Mouse (Mus musculus) testis, adult 2 months (tissue): ENCODE results near the gene Cand2. TPM values are rescaled to one million over a fixed set of nuclear protein-coding genes. Genes with fewer than 3 reads are reported as not detected.

Source experiments
- H3K27ac ChIP-seq: fragments of 200-500 bp; 2 replicates; pipeline ENCODE4 v1.5.1; 2012; ENCODE audit warnings: low read depth, low read length; ENCODE audit not compliant: control insufficient read depth, insufficient read depth
- H3K27me3 ChIP-seq: fragments of 200-500 bp; 2 replicates; pipeline ENCODE4 v1.6.1; 2012; ENCODE audit warnings: mild to moderate bottlenecking, low read length, moderate library complexity; ENCODE audit not compliant: control insufficient read depth, insufficient read depth
- H3K36me3 ChIP-seq: fragments of 200-500 bp; 2 replicates; pipeline ENCODE4 v1.6.1; 2012; ENCODE audit warnings: mild to moderate bottlenecking, low read length; ENCODE audit not compliant: control insufficient read depth, insufficient read depth
- H3K4me1 ChIP-seq: fragments of 200-500 bp; 2 replicates; pipeline ENCODE4 v1.6.1; 2012; ENCODE audit warnings: low read length; ENCODE audit not compliant: control insufficient read depth, insufficient read depth
- H3K4me3 ChIP-seq: fragments of 200-500 bp; 2 replicates; pipeline ENCODE4 v1.5.1; 2012; ENCODE audit warnings: low read depth, mild to moderate bottlenecking, low read length, moderate library complexity, mixed read lengths; ENCODE audit not compliant: control insufficient read depth
- CTCF ChIP-seq: fragments of 200-500 bp; IDR thresholded peaks from 2 replicates; pipeline ENCODE4 v1.5.1; 2012; ENCODE audit warnings: low read depth, mild to moderate bottlenecking, inconsistent platforms, low read length, moderate library complexity; ENCODE audit not compliant: control insufficient read depth, insufficient read depth, insufficient replicate concordance
- POLR2A ChIP-seq: fragments of 200-500 bp; IDR thresholded peaks from 2 replicates; pipeline ENCODE4 v1.6.1; 2012; ENCODE audit warnings: low read depth, mild to moderate bottlenecking, inconsistent platforms, low read length, moderate library complexity; ENCODE audit not compliant: control insufficient read depth
- polyA plus RNA-seq: library from polyadenylated mRNA; depleted of rRNA; stranded (reverse); fragments of >200 nt; gene quantifications from 2 replicates; pipeline ENCODE4 v1.2.3, GENCODE M21; 2012

The Cand2 gene
- polyA plus RNA-seq, 1 experiment: 7.2 TPM

- TF ChIP-seq POLR2A (no peak), CTCF (no peak)
- Histone ChIP-seq H3K4me1 (no peaks in the 10 kb centered on the region), H3K4me3 (no peak overlapping the region), H3K27ac (no peak overlapping the region), H3K36me3 (no peaks in the 10 kb centered on the region), H3K27me3 (no peaks in the 10 kb centered on the region)
These were observed 28.0 kb upstream of the Cand2 start for GRCm38 (mm10) chr6:115746326-115746725.

GRCm38 (mm10) chr6:115755536-115755935 is 18.8 kb upstream of the Cand2 start:
- no peaks in the 10 kb centered on the region for H3K36me3 ChIP-seq
- H3K4me3 ChIP-seq: no peak overlapping the region
- H3K27me3 ChIP-seq: no peaks in the 10 kb centered on the region
- H3K27ac ChIP-seq: no peak overlapping the region
- no peaks in the 10 kb centered on the region for H3K4me1 ChIP-seq
- TF ChIP-seq CTCF (no peak), POLR2A (no peak)

DNA sequence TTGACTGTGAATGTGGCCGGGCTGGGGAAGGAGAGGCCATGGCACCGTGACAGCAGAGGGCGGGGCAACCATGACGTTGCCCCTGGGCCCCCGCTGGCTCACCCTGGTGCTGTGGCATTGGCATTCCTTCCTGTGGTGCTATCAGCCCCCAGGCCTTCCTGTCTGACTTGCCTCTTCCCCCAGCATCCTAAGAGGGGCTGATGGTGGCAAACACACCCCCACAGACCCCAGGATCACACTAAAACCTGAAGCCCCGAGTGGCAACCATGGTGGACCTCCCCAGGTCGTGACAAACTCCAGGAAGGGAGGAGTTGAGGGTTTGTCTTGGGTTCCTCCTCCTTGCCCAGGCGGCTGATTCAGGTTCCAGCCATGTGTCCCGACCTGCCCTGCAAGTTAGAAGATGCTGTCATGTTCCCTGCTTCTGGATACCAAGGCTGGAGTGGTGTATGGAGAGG is 15.3 kb upstream of the Cand2 start:
- no peaks in the 10 kb centered on the region for H3K36me3 ChIP-seq
- no peak overlapping the region for H3K27ac ChIP-seq
- H3K4me1 ChIP-seq: peaks cover 3% of the 10 kb centered on the region
- H3K27me3 ChIP-seq: no peaks in the 10 kb centered on the region
- H3K4me3 ChIP-seq: no peak overlapping the region
- TF ChIP-seq POLR2A (no peak), CTCF (no peak)

DNA sequence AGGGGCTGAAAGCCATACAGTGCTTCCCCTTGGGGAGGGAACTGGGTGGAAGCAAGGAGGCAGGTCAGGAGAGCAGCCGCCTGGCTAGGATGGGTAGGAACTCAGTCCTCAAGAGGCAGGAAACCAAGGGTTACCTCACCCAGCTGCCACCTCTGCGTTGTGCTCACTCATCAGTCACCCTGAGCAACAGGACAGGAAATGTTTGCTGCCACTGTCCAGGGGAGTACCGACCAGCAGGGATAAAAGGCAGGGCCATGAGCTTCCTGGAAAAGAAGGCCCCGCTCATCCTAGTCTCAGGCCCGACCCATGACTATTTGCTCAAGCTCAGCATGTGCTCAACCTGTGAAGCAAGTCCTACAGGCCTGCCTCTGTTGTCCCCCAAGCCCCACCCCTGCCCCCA is 14.9 kb upstream of the Cand2 start:
- Histone ChIP-seq H3K27me3 (no peaks in the 10 kb centered on the region), H3K27ac (no peak overlapping the region), H3K4me3 (no peak overlapping the region), H3K4me1 (peaks cover 5% of the 10 kb centered on the region), H3K36me3 (no peaks in the 10 kb centered on the region)
- no peak for TF ChIP-seq CTCF
- no peak for TF ChIP-seq POLR2A

DNA sequence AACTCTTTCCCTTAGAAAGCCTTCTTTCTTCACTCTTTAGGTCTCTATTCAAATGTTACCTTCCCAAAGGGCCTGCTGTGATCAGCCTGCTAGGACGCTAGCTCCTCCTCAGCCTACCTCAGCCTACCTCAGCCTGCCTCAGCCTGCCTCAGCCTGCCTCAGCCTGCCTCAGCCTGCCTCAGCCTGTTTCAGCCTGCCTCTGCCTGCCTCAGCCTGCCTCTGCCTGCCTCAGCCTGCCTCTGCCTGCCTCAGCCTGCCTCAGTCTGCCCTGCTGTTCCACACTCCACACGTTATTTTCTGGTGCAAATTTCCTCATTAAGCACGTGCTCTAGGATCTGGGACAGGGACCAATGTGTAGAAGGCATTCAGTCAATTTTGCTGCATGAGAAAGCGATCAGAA is 14.2 kb upstream of the Cand2 start:
- Histone ChIP-seq H3K4me3 (no peak overlapping the region), H3K36me3 (no peaks in the 10 kb centered on the region), H3K27me3 (no peaks in the 10 kb centered on the region), H3K27ac (no peak overlapping the region), H3K4me1 (peaks cover 5% of the 10 kb centered on the region)
- TF ChIP-seq POLR2A: no peak
- no peak for TF ChIP-seq CTCF

DNA sequence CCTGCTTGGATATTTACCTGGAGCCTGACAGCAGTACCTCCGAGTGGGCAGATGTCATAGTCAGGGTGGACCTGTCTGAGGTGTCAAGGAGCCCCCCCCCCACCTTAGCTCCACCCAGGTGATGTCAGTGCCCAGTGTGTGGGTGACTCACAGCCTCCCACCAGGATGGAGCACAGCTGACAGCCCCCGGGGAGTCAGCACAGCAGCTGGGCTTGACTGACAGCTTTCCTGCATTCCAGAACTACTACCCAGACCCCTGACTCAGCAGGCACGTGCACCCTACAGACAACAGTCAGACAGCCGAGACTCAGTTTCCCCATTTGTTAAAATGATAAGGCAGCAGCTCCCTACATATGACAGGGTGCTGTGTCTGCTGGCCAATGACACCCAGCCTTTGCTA is 13.4 kb upstream of the Cand2 start:
- Histone ChIP-seq H3K4me1 (peaks cover 5% of the 10 kb centered on the region), H3K36me3 (no peaks in the 10 kb centered on the region), H3K27ac (no peak overlapping the region)

DNA sequence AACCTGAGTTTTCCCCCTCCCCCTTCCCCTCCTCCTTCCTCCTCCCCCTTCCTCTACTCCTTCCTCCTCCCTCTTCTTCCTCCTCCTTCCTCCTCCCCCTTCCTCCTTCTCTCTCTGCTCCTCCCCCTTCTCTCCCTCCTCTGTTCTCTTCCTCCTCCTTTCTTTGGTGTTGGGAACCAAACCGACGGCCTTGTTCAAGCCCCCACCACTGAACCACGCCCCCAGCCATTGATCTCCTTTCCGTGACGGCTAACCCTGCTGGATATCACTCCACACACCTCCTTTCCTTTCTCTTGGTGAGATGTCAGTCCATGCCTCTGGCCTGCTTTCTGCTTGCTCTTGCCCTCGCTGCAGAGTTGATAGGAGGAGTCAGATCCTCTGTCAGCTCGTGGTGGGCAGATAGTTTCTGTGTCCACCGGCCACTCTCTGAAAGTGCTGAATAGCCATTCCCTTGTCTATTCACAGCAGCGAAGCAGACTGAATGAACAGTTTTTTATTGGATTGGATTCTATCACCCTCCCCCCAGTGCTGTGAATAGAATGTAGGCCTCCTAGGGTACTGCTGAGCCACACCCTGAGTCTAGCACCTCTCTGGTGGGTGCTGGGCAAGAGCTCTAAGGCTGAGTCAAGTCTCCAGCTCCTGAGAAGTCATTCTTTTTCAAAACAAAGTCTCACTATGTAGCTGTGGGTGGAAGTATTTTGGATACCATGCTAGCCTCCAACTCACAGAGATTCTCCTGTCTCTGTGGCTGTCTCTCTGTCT is 12.2 kb upstream of the Cand2 start, which contains the start of gene Tmem40:
TSS of gene Tmem40 (minus strand) at position 416 of the 762 bp plus-strand sequence.
- Histone ChIP-seq H3K36me3 (no peaks in the 10 kb centered on the region), H3K27me3 (no peaks in the 10 kb centered on the region), H3K4me1 (peaks cover 5% of the 10 kb centered on the region), H3K4me3 (no peak within 1 kb of the TSS), H3K27ac (no peak within 1 kb of the TSS)
- TF ChIP-seq CTCF (no peak), POLR2A (no peak)

More for the DNA sequence above, 13.4 kb upstream of the Cand2 start:
- H3K27me3 ChIP-seq: no peaks in the 10 kb centered on the region
- no peak overlapping the region for H3K4me3 ChIP-seq
- TF ChIP-seq POLR2A: no peak
- TF ChIP-seq CTCF: no peak

- Histone ChIP-seq H3K27me3 (no peaks in the 10 kb centered on the region), H3K4me3 (no peak overlapping the region), H3K4me1 (peaks cover 5% of the 10 kb centered on the region), H3K27ac (no peak overlapping the region), H3K36me3 (no peaks in the 10 kb centered on the region)
- TF ChIP-seq CTCF (no peak), POLR2A (no peak)
These were observed 10.2 kb upstream of the Cand2 start for GRCm38 (mm10) chr6:115764179-115764578.
